Mouse (Mus musculus): ENCODE data around the gene H2afy.

H2afy gene

DNA sequence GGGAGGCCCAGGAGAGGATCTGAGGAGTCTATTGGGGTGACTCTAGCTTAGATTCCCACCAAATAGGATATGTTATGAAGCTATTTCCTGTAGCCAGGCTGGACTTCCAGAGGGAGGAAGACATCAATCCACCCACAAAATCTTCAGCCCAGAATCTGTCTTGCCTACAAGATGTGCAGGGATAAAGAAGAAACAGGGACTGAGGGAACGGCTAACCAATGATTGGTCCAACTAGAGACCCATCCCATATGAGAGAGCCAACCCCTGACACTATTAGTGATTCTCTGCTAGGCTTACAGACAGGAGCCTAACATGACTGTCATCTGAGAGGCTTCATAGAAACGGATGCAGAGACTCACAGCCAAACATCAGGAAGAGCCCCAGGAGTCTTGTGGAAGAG lies 7.9 kb upstream of the H2afy start:
- DNase-seq = no peak

DNA sequence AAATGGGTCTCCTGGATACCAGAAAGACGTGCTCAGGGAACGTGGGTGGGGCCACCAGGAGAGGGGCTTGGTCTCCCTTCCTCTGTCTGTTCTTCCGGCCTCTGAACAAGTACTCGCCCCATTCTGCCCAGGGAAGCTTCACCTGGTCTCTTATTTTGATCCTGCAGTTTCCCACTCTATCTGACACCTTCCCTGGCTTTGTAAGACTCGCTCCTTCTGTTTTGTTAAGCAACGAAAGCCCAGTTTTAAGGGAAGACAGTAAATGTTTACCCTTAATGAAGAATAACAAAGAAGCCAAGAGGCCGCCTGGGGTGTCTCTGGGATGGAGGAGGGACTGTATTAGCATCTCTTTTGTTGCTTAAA lies 7.0 kb upstream of the H2afy start:
- no peak for DNase-seq

DNA sequence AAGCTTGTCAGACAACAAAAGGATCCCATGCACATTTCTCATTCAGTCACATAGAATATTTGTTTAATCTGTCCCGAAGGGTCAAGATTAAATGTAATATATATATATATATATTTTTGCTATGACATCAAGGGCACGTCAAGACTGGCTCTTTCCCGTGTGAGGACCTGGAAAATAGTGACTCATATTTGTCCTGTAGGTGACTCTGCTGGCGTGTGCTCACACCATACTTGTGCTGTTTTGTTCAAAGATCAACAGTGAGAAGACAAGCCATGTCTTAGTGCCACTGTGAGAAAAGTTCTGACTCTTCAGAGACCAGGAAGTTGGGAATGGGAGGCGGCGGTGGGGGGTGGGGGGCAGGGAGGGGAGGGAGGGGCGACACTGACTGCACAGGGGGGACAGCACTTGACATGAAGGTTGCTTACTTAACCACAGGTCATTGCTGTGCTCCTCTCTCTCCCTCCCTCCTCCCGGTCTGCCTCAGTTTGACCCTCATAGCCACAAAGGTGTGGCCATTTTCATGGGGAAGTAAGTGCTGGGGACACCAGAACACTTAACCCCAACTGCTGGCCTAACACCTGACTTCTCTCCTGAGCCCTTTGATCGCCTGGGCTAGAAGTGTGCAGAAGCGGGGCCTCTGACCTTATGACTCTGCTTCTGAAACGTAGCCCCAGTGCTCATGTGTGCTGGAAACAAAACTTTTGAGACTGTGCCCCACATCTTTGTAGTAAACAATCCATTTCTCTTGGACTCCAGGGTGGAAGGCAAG lies 6.4 kb upstream of the H2afy start:
- no peak for DNase-seq

DNA sequence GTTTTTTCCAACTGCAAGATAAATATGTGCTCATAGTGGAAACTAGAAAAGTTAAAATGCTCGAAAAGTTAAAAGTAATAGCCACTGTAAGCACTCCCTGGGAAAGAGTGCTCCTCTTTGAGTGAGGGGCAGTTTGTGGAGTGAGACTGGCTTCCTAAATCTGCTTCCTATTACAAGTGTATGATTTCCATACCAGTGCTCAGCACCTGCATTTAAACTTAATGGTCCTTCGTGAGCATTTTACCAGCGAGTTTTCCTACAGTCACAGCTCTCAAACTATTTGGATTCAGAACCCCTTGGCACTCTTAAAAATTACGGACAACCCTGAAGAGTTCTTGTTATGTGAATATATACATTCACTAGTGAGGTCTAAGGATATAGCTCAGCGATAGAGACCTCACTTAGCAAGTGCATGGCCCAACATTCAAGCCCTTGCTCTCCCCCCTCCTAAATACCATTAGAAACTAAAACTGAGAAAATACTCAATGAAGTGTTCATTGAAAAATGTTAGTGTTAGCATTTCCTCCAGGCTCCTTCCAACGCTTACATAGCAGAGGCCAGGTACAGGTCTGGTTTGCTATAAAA lies 3.1 kb upstream of the H2afy start:
- DNase-seq = no peak

DNA sequence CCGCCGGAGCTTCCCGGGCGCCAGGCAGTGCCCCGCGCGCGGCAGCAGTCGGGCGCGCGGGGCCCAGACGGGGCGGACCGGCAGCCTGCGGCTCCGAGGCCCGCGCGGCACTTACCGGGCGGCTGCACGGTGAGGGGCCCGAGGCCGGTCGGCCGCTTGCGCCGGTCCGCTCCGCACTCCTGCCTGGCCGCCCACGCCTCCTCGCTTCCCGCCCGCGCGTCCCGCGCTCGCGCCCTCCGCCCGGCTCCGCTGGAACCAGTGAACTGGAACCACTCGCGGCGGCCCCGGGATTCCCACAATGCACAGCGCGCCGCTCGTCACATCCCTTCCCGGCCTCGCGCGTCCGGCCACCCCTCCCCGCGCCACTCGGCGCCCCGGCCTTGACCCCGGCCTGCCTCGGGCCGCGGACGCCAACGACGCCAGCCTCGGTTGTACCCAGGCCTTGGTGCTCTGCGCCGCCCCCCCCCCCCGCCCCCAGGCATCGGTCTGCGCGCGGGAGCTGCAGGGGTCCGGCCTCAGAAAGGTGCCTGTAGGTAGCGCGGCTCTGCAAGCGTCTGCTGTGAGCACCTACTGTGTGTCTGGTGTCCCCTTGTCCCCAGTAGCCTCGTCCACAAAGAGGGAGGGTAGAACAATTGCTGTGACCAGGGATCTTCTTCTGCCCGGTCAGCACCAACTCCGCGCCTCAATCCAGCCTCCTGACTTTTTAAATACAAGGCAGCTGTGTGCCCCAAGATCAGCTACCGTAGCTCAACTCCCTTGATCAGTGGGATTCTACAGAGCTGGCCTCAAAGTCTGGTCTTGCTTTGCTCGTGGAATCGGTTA lies 719 bp downstream of the H2afy start:
- DNase-seq = peak; percentile 93 to 95

DNA sequence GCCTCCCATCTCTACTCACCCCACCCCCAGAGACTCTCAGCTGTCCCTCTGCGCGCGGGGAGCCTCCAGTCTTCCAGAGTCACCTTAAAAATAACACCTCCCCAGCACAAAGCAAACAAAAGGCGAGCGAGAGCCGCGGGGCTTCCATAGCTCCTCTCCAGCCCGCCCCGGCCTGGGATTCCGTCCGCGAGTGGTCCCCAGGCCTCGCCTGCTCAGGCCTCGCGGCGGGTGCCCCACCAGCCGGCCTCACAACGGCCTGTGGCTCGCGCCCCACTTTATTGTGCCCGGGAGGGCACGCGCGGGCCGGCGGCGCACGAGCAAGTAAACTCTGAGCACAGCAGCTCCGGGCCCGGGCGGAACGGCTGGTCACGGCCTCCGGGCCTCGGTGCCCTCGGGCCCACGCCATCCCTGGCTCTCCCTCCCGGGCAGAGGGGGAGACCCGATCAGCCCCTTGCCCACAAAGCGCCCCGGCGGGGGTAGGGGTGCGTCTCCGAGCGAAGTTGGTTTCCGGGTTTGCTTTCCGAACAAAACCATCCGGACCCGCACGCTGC lies 1.5 kb downstream of the H2afy start:
- DNase-seq = peak; percentile 57 to 68

DNA sequence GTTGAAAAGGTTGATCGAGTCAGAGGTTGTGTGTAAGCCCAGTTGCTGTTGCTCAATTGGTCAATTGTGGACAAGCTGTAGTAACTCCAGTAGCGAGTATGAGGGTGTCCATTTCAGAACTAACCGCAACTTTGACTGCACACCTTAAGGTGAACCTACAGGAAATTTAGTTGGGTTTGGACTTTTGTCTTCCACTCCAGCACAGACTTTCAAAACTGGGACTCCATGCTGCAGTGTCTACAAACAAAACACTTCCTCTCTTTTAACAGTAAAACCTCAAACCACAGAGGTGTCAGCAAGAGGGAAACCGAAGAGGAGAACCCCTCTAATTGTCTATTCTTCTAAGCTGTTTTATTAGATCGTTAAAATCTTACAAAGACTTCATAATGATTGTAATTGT lies 2.1 kb downstream of the H2afy start:
- no peak for DNase-seq

DNA sequence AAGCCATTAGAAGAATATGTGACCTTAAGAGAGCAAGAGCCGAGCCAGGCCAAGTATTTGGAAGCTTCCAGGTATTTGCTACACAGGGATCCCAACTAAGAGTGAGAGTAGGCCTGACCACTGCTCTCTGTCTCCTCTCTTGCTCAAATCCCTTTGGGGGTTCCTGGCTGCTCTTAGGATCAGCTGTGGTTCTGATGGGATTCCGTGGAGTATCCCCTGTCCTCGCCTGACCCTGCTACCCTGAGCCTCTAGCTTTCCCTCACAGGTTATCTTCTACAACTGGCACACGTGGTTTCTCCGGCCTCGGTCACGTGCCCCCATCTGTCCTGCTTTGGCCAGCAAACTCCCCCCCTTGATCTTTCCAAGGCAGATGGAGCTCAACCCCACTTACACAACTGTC lies 3.2 kb downstream of the H2afy start:
- no peak for DNase-seq

DNA sequence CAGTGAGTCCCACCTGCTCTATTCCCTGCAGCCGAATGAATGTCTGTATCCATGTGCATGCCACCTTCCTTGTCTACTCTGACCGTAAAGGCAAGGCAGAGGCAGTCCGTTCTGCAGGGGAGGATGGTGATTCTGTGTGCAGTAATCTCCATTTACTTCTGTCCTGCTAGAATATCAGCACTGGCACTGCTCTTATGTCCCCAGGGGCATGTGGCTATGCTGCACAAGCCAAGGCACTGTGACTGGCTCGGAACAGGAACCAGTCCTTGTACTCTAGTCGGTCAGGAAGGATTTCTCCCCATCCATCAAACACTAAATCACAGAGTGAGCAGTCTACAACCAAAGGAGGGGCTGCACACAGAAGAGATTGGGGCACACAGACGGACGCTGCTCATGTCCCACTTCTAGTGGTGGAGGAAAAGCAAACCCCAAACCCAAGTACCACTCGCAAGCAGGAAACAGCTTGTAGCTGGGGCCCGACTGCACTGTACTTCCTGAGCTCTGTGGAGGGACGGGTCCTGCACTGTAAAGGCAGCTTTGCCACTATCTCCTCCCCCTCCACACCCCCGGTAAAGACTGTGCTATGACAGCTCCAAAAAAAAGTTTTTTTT lies 3.7 kb downstream of the H2afy start:
- DNase-seq = peak in 1 of 2 experiments; percentile 18

DNA sequence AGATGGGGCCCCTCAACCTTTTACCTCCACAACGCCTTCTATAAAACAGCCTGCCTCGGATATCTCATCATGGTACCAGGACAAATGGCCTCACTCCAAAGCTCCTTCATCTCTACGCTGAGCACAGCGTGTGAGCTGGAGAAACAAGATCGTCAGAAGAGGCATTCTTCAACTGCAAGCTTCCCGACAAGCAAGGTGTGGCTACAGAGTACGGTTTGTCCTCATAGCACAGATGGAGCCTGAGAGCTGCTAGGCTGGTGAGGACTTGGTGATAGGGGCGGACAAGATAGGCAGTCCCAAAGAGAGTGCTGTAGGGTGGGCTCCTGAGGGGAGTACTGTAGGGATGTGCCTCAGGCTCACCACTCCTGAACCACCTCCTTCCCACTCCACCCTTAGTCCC lies 5.6 kb downstream of the H2afy start:
- no peak for DNase-seq

DNA sequence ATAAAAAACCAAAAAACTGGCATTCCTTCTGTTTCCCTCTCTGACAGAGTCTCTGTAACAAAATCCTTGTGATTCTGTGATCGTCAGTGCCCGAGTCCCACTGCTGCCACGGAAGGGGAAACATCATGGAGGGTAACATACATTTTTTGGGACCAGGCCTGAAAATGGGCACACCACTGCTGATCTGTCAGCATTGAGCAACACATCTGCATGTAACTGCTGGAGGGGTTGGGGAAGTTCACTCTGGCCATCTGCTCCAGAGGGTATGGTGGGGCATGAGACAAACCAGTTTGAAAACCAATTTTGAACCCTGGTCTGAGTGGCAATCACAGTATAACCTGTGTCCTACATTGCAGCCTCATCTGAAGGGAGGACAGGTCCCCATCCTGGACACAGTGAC lies 6.6 kb downstream of the H2afy start:
- no peak for DNase-seq

DNA sequence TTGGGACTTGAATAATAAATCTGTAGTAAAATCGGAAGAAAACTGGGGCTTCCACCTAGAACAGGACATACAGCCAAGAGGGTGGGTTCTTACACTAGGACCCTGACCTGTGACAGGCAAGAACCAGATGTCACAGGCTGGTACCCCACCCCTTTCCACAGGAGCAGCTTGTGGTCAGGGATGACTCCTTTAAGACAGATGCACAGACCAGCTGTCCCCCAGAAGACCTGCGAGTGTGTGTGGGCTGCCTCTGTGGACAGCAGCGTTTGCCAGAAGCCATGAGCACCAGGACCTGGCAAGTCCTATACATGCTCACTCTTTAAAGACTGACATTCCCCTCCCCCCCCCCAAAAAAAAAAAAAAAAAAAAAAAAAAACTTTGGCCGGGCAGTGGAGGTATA lies 7.1 kb downstream of the H2afy start:
- no peak for DNase-seq

DNA sequence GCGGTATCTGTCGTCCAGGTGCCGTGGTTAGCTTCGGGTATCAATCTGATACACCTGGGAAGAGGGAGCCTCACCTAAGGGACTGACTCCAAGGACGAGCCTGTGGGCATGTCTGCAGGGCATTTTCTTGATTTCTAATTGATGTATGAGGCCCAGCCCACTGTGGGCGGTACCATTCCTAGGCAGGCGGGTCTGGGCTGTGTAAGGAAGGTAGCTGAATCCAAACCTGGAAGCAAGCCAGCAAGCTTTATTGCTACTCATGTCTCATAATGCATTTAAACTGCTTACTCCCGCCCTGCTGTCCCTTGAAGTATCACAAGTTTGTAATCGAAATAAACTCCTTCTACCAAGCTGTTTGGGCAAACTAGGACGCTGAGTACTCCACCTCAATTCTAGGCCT lies 10.5 kb downstream of the H2afy start:
- no peak for DNase-seq

DNA sequence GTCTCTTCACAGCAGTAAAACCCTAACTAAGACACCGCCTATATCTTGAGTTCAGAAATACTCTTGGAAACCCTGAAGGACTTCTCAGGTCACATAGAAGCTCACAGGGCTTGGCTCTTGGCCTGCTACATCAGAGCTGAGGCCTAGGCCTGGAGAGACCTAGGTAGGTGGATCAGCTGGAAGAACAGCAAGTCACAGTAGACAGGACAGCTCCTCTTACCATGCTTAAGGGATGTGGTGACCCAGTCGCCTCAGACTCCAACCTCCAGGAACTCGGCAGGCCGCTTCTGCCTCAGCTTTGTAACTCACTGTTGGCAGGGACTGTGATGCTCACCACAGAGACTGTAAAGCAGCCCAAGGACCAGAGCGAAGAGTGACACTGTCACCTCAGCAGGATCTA lies 13.1 kb downstream of the H2afy start:
- DNase-seq = no peak

DNA sequence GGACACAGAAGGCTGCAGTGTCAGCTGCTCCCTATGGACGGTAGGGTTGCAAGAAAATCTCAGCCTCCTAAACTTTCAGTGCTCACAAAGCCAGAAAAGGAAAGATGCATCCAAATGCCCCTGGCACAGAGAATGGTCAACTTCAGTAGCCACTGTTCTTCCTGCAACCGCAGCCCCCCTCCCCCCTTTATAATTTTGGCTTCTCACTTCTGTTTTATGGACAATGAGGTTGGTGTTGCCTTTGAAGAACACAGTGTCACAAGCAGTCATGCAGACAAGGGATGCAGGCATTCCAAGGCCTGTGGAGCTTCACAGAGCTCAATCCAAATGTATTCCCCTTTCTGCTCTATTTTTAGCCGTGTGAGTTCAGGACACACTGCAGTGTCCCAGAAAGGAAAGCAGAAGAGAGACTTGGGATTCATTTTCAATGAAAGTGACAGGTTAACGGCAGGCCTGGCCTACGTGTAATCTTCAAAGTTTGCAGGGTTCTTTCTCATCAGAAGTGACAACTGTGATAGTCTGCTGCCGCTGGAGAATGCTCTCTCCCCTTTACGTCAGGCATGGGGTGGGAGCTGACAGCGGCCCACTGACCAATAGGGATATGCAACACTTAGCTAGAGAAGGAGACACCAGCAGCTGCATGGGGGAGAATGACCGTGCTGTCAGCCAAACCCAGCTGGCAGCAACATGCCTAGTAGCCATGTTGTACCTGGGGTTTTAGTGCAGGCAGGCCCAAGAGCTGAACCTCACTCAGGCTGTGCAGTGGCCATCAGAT lies 18.0 kb downstream of the H2afy start:
- DNase-seq = peak in 1 of 2 experiments; percentile 40

DNA sequence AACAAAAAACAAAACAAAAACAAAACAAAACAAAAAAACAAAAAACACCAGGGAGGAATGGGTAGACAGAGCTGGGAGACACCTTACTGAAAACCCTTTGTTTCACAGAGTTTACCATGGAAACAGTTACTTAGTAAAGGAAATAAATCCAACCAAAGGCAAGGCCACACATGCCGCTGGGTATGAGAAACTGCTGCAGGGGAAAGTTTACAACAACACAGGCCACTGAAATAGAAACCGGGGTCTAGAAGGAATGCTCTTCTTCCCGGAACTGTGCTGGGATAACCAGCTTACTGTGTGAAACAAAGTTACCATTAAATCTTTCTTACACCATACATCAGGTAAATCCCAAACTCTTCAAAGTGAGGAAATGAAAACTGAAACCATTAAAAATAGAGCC lies 20.3 kb downstream of the H2afy start:
- no peak for DNase-seq

DNA sequence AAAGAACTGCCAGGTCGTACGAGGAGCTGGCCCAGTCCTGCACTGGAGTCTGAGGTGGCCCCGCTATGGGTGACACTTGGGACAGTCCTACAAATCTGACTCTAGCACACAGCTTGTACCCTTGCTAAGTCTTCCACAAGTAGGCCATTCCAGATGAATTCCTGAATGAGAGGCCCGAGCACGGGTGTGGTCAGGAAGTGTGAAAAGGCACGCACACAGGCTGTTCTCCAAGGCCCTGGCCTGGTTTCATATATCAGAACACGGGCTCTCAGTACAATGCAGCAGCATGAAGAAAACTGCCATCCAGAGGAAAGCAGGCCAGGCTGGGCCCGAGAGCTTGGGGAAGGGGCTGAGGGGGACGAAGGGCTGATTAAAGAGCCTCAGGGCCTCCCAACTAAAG lies 20.8 kb downstream of the H2afy start:
- DNase-seq = no peak

DNA sequence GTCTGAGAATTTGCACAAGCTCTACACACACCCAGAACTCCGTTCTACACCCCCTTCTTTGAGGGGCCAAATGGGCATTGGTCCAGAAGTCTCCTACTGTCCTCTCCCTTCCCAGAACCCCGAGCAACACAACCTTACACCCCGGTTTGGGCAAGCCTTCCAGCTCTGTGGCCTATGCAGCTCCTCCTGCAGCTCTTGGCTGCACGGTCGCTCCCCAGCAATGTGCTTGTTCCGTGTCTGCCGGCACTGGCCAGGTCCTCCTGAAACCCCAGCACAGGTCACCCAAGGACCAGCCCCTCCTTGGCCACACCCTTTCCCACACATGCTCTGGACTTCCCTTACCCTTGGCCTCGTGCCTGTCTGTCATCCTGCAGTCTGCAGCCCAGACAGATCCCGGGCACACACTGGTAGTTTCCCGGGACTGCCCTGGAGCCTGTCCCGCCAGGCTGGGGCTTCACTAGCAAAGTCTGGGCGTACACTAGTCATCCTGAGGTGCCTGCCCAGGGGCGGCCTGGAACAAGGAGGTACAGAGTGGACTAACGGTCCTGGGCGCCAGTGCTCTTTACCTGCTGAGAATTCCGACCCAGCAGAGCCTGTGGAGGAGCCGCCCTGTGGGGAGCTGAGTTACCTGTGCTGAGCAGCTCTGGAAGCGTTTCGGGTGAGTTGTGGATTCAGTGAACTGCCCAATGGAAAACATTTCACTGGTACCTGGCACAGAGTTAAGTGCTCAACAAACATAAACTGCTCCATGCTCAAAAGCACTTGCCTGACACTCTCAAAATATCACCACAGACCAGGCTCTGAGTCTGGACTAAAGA lies 22.5 kb downstream of the H2afy start:
- peak in 1 of 2 experiments; percentile 54 for DNase-seq

DNA sequence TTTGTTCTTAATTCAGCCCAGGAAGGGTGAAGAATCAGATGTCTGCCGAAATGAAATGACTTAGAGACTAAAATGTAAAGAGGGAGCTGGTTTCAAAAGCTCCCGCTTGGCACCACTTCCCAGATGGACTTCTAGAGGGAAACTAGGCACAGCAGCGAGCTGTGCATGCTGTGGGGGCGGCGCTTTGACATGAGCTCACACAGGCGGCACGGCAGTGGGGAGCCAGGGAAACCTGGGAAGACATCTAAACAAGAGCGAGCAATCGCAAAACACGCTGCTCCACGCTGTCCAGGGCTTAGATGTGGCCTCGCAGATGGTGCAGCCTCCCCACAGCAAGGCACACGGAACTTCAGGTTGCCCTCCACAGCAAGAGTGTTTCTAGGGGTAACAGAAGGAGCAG lies 23.2 kb downstream of the H2afy start:
- peak in 1 of 2 experiments; percentile 55 for DNase-seq

DNA sequence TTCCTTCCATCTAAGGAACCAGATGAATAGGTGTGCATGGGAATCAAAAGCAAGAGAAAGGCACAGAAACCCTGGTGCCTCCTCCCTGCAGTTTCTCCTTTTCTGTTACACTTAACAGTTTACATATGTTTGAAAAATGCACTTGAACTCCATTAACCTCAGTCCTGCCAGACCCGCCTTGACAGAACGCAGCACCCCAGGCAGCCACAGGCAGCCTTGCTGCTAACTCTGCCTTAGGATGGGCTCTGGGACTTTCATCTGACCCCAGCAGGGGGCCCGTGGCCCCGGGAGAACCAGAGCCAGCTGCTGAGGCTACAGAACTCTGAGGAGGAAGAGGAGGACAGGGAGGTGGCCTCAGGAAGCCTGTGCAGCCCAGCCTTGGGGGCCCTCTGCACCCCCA lies 23.7 kb downstream of the H2afy start:
- no peak for DNase-seq

DNA sequence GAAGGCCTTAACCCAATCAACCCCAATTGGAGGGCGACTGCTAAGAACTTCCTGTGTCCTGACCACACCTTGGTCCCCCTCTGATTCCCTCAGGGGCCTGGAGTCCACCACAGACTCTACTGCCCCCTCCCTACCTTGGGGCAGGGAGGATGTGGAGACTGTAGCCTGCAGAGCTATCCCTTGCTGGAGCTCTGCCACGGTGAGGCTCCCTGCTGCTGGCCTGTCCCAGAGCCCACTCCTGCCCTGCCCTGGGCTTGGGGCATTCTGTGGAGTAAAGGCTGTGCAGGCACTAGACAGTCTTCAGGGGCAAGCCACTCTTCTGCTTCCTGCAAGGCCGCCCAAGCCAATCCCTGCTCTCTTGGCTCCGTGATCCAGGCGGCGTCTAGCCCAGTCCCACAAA lies 24.6 kb downstream of the H2afy start:
- peak in 1 of 2 experiments; percentile 61 for DNase-seq

Measured in cerebellum, postnatal 10 days (tissue).